Mouse (Mus musculus): ENCODE measurements around the gene Znhit2.

DNA sequence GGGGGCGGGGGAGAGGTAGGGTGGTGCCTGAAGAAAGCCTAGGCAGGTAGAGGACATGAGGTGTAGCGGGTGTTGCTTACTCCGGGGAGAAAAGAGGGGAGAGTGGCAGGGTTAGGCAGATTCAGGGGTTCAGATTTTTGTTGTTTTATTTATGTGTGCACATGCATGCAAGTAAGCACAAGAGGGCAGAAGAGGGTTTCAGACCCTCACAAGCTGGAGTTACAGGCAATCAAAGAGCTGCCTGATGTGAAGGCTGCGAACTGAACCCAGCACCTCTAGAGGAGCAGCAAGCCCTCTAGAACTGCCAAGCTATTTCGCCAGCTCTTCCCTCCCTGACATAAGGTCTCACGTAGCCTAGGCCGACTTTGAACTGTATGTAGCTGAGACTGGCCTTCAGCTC is 44.5 kb upstream of the Znhit2 start:
- no peak for TF ChIP-seq RCOR1 (IDR thresholded peaks at IDR 0.05; ENCODE audit: low read depth, low read length)
- TF ChIP-seq POLR2AphosphoS2 (IDR thresholded peaks at IDR 0.05; ENCODE audit: low read length): no peak
- TF ChIP-seq ETS1 (IDR thresholded peaks at IDR 0.05; ENCODE audit: low read depth, low read length): no peak
- no peak for TF ChIP-seq ELF1 (IDR thresholded peaks at IDR 0.05; ENCODE audit: low read depth, low read length)

Measured in MEL (cell line).